Mouse (Mus musculus): ENCODE results near the gene Lrrn3. TPM values are rescaled to one million over a fixed set of nuclear protein-coding genes. Genes with fewer than 3 reads are reported as not detected.
A peak's percentile ranks its signal among the peaks of the same experiment; 100 is the strongest.

Lrrn3 gene
- polyA plus RNA-seq (2016; fragmentation: Nextera tagmentation; extraction: Ambion mirVana) = 1.3 and 1.9 TPM in 2 replicates

- WGBS = 93% methylated on average over 1 of the region's 1 CpGs
- no peaks in the 10 kb centered on the region for H3K9me3 ChIP-seq (replicated peaks)
- H3K4me1 ChIP-seq = peaks cover 39% of the 10 kb centered on the region
- H3K36me3 ChIP-seq = no peaks in the 10 kb centered on the region
- no peak for DNase-seq (ENCODE audit: low spot score)
- H3K4me3 ChIP-seq = peak within 1 kb of the TSS; percentile 47
- H3K27me3 ChIP-seq (ENCODE audit: low read depth, poor library complexity, severe bottlenecking) = peaks cover 6% of the 10 kb centered on the region; the same call in 1 of the 2 replicates
- peak within 1 kb of the TSS; percentile 62 for H3K27ac ChIP-seq
Measured at GRCm38 (mm10) chr12:41486331-41486730, at the start of gene Lrrn3. Gene Lrrn3 (minus strand): TSS chr12:41486431.

- Histone ChIP-seq H3K27me3 (ENCODE audit: low read depth, poor library complexity, severe bottlenecking) (no peaks in the 10 kb centered on the region), H3K9me3 (replicated peaks) (no peaks in the 10 kb centered on the region), H3K27ac (no peak overlapping the region), H3K4me1 (no peaks in the 10 kb centered on the region), H3K4me3 (no peak overlapping the region), H3K36me3 (no peaks in the 10 kb centered on the region)
- 85% methylated on average over 4 of the region's 4 CpGs for WGBS
- DNase-seq (ENCODE audit: low spot score) = no peak
Measured at GRCm38 (mm10) chr12:41528410-41528809, 42.2 kb upstream of the Lrrn3 start.

GRCm38 (mm10) chr12:41526688-41527087 lies 40.5 kb upstream of the Lrrn3 start:
- WGBS = 74% methylated on average over 2 of the region's 2 CpGs

GRCm38 (mm10) chr12:41521671-41522070 lies 35.4 kb upstream of the Lrrn3 start:
- Histone ChIP-seq H3K36me3 (no peaks in the 10 kb centered on the region), H3K27ac (no peak overlapping the region), H3K4me3 (no peak overlapping the region), H3K27me3 (ENCODE audit: low read depth, poor library complexity, severe bottlenecking) (no peaks in the 10 kb centered on the region), H3K9me3 (replicated peaks) (no peaks in the 10 kb centered on the region), H3K4me1 (no peaks in the 10 kb centered on the region)
- WGBS = 84% methylated on average over 2 of the region's 2 CpGs
- no peak for DNase-seq (ENCODE audit: low spot score)

More at GRCm38 (mm10) chr12:41526688-41527087, 40.5 kb upstream of the Lrrn3 start:
- no peaks in the 10 kb centered on the region for H3K9me3 ChIP-seq (replicated peaks)
- no peak for DNase-seq (ENCODE audit: low spot score)
- no peaks in the 10 kb centered on the region for H3K4me1 ChIP-seq
- H3K27ac ChIP-seq = no peak overlapping the region
- H3K36me3 ChIP-seq = no peaks in the 10 kb centered on the region
- H3K4me3 ChIP-seq = no peak overlapping the region
- H3K27me3 ChIP-seq (ENCODE audit: low read depth, poor library complexity, severe bottlenecking) = no peaks in the 10 kb centered on the region

- H3K27me3 ChIP-seq (ENCODE audit: low read depth, poor library complexity, severe bottlenecking) = no peaks in the 10 kb centered on the region
- no peaks in the 10 kb centered on the region for H3K9me3 ChIP-seq (replicated peaks)
- no peaks in the 10 kb centered on the region for H3K4me1 ChIP-seq
- H3K4me3 ChIP-seq = no peak overlapping the region
- DNase-seq (ENCODE audit: low spot score) = no peak
- WGBS = 82% methylated on average over 2 of the region's 2 CpGs
- no peaks in the 10 kb centered on the region for H3K36me3 ChIP-seq
- H3K27ac ChIP-seq = no peak overlapping the region
Measured at GRCm38 (mm10) chr12:41520326-41520725, 34.1 kb upstream of the Lrrn3 start.

GRCm38 (mm10) chr12:41518897-41519296 lies 32.7 kb upstream of the Lrrn3 start:
- WGBS = 71% methylated on average over 5 of the region's 5 CpGs
- no peak for DNase-seq (ENCODE audit: low spot score)
- no peaks in the 10 kb centered on the region for H3K4me1 ChIP-seq
- H3K27ac ChIP-seq = no peak overlapping the region
- no peaks in the 10 kb centered on the region for H3K36me3 ChIP-seq
- H3K9me3 ChIP-seq (replicated peaks) = no peaks in the 10 kb centered on the region
- H3K4me3 ChIP-seq = no peak overlapping the region
- H3K27me3 ChIP-seq (ENCODE audit: low read depth, poor library complexity, severe bottlenecking) = no peaks in the 10 kb centered on the region

GRCm38 (mm10) chr12:41510588-41510987 lies 24.4 kb upstream of the Lrrn3 start:
- Histone ChIP-seq H3K4me3 (no peak overlapping the region), H3K4me1 (no peaks in the 10 kb centered on the region), H3K27ac (no peak overlapping the region), H3K9me3 (replicated peaks) (no peaks in the 10 kb centered on the region), H3K27me3 (ENCODE audit: low read depth, poor library complexity, severe bottlenecking) (no peaks in the 10 kb centered on the region), H3K36me3 (no peaks in the 10 kb centered on the region)
- 93% methylated on average over 3 of the region's 3 CpGs for WGBS
- no peak for DNase-seq (ENCODE audit: low spot score)

- Histone ChIP-seq H3K4me3 (no peak overlapping the region), H3K9me3 (replicated peaks) (no peaks in the 10 kb centered on the region), H3K27ac (no peak overlapping the region), H3K27me3 (ENCODE audit: low read depth, poor library complexity, severe bottlenecking) (no peaks in the 10 kb centered on the region), H3K4me1 (no peaks in the 10 kb centered on the region), H3K36me3 (no peaks in the 10 kb centered on the region)
- DNase-seq (ENCODE audit: low spot score) = no peak
- 91% methylated on average over 4 of the region's 4 CpGs for WGBS
Measured at GRCm38 (mm10) chr12:41508610-41509009, 22.4 kb upstream of the Lrrn3 start.

GRCm38 (mm10) chr12:41500049-41500820 lies 14.0 kb upstream of the Lrrn3 start:
- Histone ChIP-seq H3K27ac (no peak overlapping the region), H3K36me3 (no peaks in the 10 kb centered on the region), H3K4me1 (0 out of 2 replicates have a peak, but pooled peaks cover 3% of the 10 kb centered on the region), H3K27me3 (ENCODE audit: low read depth, poor library complexity, severe bottlenecking) (no peaks in the 10 kb centered on the region), H3K4me3 (no peak overlapping the region), H3K9me3 (replicated peaks) (no peaks in the 10 kb centered on the region)
- WGBS = 75% methylated on average over 9 of the region's 9 CpGs
- DNase-seq (ENCODE audit: low spot score) = no peak

- Histone ChIP-seq H3K4me3 (no peak overlapping the region), H3K27me3 (ENCODE audit: low read depth, poor library complexity, severe bottlenecking) (no peaks in the 10 kb centered on the region), H3K36me3 (no peaks in the 10 kb centered on the region), H3K9me3 (replicated peaks) (no peaks in the 10 kb centered on the region), H3K4me1 (peaks cover 5% of the 10 kb centered on the region; the same call in 1 of the 2 replicates), H3K27ac (peak overlapping the region; percentile 17; the same call in 1 of the 2 replicates)
- WGBS = 38% methylated on average over 10 of the region's 10 CpGs
- no peak for DNase-seq (ENCODE audit: low spot score)
Measured at GRCm38 (mm10) chr12:41494620-41495019, 8.4 kb upstream of the Lrrn3 start.

- no peak overlapping the region for H3K4me3 ChIP-seq
- no peak overlapping the region for H3K27ac ChIP-seq
- peaks cover 39% of the 10 kb centered on the region for H3K4me1 ChIP-seq
- 32% methylated on average over 5 of the region's 5 CpGs for WGBS
- H3K27me3 ChIP-seq (ENCODE audit: low read depth, poor library complexity, severe bottlenecking) = peaks cover 6% of the 10 kb centered on the region; the same call in 1 of the 2 replicates
- no peaks in the 10 kb centered on the region for H3K36me3 ChIP-seq
- no peak for DNase-seq (ENCODE audit: low spot score)
- no peaks in the 10 kb centered on the region for H3K9me3 ChIP-seq (replicated peaks)
Measured at GRCm38 (mm10) chr12:41487005-41487404, 774 bp upstream of the Lrrn3 start.

- H3K36me3 ChIP-seq = no peaks in the 10 kb centered on the region
- peaks cover 39% of the 10 kb centered on the region for H3K4me1 ChIP-seq
- H3K27me3 ChIP-seq (ENCODE audit: low read depth, poor library complexity, severe bottlenecking) = peaks cover 6% of the 10 kb centered on the region; the same call in 1 of the 2 replicates
- H3K4me3 ChIP-seq = peak overlapping the region; percentile 47
- no peaks in the 10 kb centered on the region for H3K9me3 ChIP-seq (replicated peaks)
- peak; percentile 38 for DNase-seq (ENCODE audit: low spot score)
- 29% methylated on average over 12 of the region's 12 CpGs for WGBS
- no peak overlapping the region; the same call in 1 of the 2 replicates for H3K27ac ChIP-seq
Measured at GRCm38 (mm10) chr12:41485512-41486215, 567 bp downstream of the Lrrn3 start.

All from limb, embryonic 10.5 days (tissue).